Mouse (Mus musculus): ENCODE results near the gene Sez6.

- TF ChIP-seq GATA1 (IDR thresholded peaks at IDR 0.05; ENCODE audit: borderline replicate concordance, low read length) (no peak), FLI1 (IDR thresholded peaks at IDR 0.05; ENCODE audit: low read length) (no peak)
Observed at GRCm38 (mm10) chr11:77984836-77985231, 54.2 kb downstream of the Sez6 start.
